Mouse (Mus musculus): ENCODE data around the gene Tmem116.

DNA sequence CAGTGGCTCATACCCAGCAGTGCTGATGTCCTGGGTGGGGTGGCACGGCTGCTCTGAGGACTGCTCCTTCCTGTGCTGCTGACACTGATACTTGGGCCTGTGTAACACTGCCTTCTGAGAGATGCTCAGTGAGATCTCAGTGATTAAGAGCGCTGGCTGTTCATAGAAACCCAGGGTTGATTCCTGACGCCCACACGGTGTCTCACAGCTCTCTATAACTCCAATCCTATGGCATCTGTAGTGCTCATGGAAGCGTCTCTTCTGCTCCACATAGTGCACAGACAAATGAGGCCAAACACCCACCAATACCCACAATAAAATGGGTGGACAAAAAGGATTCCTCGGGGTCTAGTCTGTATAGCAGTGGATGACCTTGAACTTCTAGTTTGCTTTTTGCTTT lies 28.9 kb upstream of the Tmem116 start:
- no peak for TF ChIP-seq GATA1 (IDR thresholded peaks at IDR 0.05; ENCODE audit: borderline replicate concordance, low read length)
- no peak for TF ChIP-seq FLI1 (IDR thresholded peaks at IDR 0.05; ENCODE audit: low read length)
